Mouse (Mus musculus): ENCODE results near the gene Helq.

- TF ChIP-seq CTCF (IDR thresholded peaks at IDR 0.05; ENCODE audit: low read depth), result no peak
- TF ChIP-seq EP300 (optimal IDR thresholded peaks at IDR 0.05), result no peak
Observed at GRCm38 (mm10) chr5:100728757-100729156, 69.6 kb downstream of the Helq start.

Data from stomach, postnatal 0 days (tissue).